Mouse (Mus musculus): ENCODE results near the gene Ak2.

The Ak2 gene

GRCm38 (mm10) chr4:129048501-129049305, 56.9 kb downstream of the Ak2 start:
- DNase-seq (ENCODE audit: low spot score in 2 of 2): no peak

GRCm38 (mm10) chr4:129049306-129050011, 57.7 kb downstream of the Ak2 start:
- no peak for DNase-seq (ENCODE audit: low spot score in 2 of 2)

GRCm38 (mm10) chr4:129050365-129050764, 58.6 kb downstream of the Ak2 start:
- DNase-seq (ENCODE audit: low spot score in 2 of 2): no peak

- no peak for DNase-seq (ENCODE audit: low spot score in 2 of 2)
These were observed 59.2 kb downstream of the Ak2 start for GRCm38 (mm10) chr4:129050901-129051417.

DNA sequence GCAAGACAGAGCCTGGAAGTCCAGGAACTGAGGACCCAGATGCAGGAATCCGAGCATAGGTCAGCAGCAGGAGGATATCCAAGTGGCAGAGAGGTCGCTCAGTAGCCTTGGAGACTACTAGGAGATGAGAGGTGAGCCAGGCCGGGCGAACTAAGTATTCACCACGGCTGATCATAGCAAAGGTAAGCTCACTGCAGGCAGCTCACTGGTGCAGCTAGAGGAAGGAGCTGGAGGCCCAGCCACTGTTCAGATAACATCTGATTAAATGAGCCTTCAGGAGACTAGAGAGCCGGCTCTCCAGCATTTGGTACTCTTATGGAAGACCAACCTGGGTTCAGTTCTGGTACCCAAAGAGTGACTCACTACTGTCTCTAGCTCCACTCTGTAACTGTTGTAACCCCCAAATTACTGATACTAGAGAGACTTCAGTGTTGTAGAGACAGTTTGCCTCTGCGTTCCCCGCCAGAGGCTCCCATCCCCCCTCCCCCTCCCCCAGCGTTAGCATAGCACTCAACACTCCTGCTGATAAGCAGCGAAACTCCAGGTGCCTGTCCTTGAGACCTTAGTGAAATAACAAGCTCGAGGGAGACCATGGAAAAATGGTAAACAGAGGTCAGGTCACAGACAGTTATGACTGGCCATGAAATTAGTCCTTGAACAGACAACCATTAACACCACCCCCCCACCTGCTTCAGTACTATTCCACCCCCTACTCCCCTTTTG, 59.9 kb downstream of the Ak2 start:
- no peak for DNase-seq (ENCODE audit: low spot score in 2 of 2)

DNA sequence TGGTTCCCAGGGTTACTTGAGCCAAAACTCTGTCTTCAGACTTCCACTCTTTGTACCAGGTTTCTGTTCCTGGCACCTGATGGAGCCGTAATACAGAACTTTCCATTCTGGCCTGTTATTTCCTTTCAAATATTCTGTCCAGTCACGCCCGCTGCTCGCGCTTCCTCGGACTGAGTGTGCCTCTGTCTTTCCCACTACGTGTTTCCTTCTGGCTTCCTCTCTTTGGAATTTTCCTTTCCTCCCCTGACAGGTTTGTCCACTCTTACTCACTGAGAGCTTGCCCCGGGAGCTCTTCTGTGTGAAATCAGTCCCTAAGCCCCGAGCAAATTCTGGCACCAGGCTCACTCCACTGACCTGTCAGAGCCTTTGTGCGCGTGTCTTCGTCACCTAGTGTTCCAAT, 63.0 kb downstream of the Ak2 start:
- DNase-seq (ENCODE audit: low spot score in 2 of 2): no peak

- DNase-seq (ENCODE audit: low spot score in 2 of 2): no peak
These were observed 63.8 kb downstream of the Ak2 start for GRCm38 (mm10) chr4:129055562-129055961.

DNA sequence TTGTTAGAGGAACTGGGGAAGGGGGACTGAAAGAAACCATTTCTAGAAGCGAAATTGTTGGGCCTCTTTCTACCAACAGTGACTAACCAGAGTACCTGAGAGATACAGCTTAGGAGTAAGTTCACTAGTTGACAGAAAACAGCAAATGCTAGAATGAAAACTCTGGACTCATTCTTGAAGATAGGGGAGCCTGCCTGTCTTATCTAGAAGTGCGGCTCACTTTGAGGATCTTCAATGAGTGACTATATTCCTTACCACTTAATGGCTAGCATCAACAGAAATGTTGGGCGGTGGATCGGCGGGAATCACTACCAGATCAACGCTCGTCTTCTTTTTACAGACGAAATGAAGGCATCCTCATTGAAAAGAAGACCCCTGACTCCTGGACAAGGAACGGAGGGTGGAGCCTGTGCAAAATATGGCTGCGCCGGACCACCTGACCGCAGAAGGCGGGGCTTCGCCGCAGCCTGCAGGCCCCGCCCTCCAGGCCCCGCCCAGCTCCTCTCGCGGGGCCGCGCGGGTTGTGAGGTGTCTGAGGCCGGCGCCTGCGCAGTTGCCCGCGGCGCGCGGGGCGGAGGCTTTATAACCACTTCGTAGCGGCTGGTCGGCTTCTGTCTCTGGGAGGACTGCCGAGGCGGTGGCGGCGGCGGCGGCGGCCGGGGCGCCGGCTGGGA, 65.9 kb downstream of the Ak2 start:
- DNase-seq (ENCODE audit: low spot score in 2 of 2): peak; percentile 98 to 99

DNA sequence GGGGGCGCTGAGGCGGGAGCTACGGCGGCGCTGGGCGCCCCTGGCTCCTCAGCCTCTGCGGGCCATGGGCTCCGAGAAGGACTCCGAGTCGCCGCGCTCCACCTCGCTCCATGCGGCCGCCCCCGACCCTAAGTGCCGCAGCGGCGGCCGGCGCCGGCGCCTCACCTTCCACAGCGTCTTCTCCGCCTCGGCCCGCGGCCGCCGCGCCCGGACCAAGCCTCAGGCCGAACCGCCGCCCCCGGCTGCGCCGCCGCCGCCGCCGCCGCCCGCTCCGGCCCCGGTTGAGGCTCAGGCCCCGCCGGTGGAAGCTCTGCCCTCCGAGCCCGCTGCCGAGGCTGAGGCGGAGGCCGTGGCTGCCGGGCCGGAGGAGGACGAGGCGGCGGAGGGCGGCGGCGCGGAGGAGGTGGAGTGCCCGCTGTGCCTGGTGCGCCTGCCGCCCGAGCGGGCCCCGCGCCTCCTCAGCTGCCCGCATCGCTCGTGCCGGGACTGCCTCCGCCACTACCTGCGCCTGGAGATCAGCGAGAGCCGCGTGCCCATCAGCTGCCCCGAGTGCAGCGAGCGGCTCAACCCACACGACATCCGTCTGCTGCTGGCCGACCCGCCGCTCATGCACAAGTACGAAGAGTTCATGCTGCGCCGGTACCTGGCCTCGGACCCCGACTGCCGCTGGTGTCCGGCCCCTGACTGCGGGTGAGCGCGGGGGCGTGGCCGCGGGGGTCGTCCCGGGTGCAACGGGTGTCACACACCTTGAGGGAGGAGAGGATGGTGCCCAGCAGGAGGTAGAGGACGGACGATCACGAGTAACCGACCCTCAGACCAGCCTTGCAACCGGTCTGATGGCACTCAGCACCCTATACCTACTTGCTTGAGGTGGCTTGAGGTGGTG, 66.7 kb downstream of the Ak2 start, which contains the start of gene Rnf19b:
Rnf19b (plus strand) TSS at position 65 of the 886 bp plus-strand sequence.
- DNase-seq (ENCODE audit: low spot score in 2 of 2): peak; percentile 77 to 78

DNA sequence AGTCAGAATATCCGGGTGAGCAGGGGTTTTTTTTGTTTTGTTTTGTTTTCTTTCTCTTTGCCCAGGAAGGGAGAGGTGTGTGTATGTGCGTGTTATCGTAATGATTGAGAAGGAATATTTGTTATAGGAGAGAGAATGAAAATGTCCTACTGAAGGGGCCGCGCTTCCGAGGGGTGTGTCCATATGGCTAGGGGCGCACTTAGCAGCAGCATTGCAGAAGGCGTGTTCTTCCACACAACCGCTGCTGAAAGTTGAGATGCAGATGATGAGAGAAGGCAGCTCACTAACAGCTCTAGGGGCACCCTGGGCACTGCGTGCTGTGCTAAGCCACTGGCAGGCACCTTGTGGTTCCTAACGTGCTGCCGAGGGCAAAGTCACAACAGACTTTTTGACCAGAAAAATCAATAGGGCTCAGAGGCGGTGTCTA, 67.4 kb downstream of the Ak2 start:
- DNase-seq (ENCODE audit: low spot score in 2 of 2): peak; percentile 54

GRCm38 (mm10) chr4:129059922-129060321, 68.2 kb downstream of the Ak2 start:
- DNase-seq (ENCODE audit: low spot score in 2 of 2): no peak
